Mouse (Mus musculus) frontal cortex, postnatal 36 days (tissue): ENCODE results near the gene Lbh.

Experiments
- DNase-seq, 2 experiments: peaks; one replicate each; pipeline ENCODE4 v3.0.0; 2022; ENCODE audit warnings: low spot score in 2 of 2

The Lbh gene

DNA sequence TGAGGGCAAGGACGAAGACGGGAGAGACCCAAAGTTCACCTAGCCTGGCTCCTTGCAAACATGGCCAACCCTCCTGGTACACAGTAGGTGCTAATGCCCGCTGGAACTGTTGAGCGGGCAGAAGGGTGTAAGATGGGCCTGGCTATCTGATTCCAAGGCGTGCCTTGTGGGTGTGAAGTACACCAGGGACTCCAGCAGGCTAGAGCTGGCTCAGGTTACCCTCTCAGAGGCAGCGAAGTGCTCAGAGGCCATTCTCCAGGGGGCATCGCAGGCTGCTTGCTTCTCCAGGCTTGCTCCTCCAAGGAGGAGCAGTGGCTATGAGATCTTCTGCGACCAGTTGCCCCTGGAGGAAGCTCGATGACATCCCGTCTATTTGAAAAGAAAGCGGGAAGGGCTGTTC is 6.8 kb upstream of the Lbh start:
- no peak for DNase-seq

DNA sequence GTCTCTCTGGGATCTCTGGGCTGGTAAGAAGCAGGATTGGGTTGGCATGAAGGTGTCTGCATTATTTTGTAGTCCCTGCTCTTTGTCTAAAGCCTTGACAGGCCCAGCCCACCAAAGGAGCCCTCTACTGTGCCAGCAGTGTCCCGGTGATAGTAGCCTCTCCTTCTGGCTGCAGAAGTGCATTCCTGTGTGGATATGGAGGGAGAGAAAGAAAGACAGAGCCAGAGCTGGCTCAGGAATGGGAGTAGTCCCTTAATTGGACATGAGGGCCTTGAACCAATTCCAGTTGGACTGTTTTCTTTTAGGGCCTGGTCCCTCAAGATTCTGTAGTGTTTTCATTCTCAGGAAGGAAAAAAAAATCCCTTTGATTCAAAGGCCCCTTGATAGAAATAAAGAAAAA is 6.4 kb upstream of the Lbh start:
- DNase-seq, result no peak

DNA sequence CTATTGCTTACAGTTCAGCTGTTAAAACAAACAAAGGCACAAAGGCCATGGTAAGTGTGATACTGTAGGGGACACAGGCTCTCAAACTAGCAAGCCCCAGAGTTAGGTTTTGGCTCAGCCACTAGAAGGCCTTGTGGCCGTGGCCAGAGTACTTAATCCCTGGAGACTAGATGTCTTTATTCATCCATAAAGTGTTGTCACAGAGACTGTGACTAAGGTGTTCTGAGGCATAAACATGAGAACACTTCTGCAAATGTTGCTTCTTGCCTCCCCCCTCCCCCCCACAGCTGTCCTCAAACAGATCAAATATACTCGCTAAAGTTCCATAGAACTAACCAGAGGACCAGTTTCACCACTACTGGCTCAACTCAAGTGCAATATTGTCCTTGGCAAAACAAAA is 4.0 kb upstream of the Lbh start:
- DNase-seq, result no peak

DNA sequence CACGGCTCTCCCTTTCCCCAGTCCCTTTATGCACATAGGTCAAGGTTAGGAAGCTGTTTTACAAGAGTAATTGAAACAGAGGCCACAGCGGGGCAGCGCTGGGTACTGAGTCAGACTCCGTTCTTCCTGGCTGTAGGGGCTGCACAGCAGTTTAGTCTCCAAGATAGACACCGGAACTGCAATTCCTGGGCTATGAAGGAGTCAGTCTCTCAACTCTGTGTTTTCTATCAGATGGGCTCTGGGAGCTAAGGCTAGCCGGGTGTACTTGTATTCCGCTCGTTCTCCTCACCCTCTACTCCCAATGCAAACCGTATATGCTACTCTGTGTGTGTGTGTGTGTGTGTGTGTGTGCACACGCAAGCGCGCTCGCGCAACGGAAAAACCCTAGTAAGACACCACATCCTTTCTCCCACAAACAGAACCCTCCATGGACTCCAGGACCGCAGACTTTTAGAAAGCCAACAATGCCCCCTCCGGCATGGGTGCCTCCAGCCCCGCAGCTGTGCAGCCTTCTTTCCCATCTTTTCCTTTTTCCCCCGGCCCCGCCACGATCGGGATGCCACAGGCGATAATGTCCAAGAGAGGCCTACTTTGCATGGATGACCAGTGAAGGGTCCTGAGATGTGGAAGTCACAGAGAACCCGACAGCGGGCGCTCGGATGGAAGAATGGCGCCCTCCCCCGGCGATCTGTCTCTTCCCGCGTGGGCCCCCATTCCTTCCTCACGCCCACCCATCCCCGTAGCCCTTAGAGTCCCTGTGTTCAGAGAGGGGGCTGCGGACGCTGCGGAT is 669 bp upstream of the Lbh start:
- DNase-seq, result peak; percentile 49 to 61

DNA sequence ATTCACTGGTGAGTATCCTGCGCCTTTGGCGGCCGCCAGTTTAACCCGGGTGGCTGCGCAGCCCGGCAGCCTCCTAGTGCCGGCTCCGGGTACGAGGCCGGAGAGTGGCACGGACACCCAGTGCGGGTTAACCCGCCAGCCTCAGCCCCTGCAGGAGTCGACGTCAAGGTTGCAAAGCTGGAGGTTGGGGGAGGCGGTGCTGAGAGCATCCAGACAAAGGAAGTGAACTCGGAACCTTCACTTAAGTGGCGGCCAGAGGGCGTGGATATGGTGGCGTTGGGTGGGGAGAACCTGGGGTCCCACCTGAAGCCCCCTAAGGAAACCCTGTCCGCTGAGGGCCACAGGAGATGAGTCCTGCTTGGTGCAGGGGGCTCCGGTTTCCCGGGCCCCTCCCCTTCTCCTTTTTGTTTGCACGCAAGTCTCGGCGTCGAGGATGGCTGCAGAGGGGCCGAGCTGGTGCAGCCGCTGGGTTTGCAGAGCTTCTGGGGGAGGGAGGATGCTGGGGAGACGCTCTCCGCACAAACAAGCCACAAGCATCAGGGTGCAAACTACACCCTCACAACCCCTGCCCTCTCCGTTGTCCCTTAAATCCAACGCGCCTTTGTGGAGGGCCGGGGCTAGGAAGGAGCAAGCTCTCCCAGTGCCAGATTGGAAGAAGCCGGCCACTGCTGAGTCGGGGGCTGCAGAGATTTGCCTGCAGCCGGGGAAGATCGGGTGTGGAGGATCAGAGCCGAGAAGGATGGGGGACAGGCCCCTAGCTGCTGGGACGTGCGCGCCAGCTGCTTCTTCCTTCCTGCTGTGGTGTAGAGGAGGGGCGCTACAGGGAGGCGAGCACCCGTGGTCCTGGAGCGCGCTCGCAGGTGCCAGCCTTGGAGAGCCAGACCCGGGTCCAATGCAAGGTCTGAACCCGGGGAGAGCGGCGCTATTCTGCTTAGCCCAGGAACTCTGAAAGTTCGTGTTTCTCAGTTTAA is 751 bp downstream of the Lbh start:
- peak; percentile 23 to 28 for DNase-seq

DNA sequence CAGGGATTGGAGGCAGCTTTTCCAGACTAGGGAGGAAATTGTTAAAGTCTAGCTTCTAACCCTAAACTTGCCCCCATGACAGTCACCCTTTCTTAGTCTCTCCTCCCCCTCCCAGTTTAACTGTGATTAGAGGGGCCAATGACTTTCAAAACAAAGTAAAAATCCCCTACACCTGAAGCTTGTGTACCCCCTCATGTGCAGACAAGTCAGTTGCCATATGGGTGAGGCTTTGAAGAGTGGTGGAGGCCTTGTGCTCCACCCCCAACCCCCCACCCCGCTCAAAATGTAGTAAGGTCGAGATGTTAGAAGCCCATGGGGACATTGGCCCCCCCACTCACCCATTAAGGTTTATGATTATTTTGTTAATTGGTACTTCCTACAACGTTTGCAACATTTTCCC is 1.5 kb downstream of the Lbh start:
- no peak for DNase-seq

DNA sequence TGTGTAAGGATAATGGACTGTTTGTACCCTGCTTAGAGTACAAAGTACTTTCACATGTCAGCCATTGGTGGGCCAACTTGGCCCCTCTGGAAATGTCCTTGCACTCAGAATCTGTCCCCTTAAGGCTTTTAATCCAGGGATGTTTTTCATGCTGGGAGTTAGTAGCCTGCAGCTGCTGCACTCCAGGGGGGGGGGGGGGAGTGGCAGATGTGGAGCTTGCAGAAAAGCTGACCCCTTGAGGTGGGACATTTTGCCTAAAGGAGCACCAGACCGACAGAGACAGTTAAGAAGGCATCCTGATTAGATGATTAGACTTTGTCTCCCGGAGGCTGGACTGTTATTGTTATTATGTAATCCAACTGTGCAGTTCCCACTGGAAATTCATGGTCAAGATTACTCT is 2.3 kb downstream of the Lbh start:
- no peak for DNase-seq

DNA sequence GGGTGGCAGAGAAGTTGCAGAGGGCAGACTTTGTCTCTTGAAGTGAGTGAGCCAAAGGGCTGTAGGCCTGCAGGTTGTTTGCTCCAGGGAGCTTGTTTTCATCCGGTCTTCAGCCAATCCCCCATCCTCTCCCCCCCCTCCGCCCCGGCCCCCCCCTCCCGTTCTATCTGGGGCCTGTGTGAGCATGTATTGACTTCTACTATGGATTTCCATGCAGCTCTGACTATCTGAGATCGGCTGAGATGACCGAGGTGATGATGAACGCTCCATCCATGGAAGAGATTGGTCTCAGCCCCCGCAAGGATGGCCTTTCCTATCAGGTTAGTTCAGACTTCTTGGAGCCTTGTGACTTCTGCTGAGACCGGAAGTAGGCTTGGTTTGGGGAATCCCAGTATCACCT is 2.9 kb downstream of the Lbh start:
- DNase-seq, result no peak

DNA sequence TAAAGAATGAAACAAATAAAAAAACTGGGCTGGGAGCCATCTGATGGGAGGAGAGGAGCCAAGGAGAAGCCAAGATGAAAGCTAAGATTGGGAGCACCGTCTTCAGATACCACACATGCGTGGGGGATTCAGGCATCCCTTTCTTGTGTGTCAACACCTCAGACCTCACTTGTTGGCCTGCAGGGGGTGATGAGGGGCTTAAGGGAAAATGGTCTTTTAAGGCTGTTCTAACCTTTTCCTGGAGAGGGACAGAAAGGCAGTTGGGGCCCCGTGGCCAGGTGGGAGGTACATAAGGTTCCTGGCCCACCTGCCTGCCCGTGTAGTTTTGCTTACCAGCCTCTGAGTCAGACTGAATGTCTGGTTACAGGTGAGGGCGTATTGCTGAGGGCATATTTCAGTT is 4.1 kb downstream of the Lbh start:
- DNase-seq, result no peak

DNA sequence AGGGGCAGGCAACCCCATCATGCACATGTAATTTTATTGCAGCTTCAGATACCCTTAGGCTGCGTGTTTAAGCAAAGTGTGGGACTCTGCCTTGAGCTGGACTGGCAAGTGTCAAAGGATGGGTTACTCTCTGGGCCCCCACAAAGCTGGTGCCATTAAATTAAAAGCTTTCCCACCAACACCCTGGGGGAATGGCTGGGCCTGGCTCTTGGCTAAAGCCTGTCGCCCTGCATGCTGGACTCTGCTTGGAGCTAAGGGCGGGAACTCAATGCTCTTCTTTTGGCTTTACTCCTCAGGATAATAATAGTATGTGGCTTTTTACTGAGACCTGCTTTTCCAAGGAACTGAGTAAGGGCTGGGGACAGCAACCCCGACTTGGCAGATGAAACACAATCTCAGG is 5.2 kb downstream of the Lbh start:
- no peak for DNase-seq

DNA sequence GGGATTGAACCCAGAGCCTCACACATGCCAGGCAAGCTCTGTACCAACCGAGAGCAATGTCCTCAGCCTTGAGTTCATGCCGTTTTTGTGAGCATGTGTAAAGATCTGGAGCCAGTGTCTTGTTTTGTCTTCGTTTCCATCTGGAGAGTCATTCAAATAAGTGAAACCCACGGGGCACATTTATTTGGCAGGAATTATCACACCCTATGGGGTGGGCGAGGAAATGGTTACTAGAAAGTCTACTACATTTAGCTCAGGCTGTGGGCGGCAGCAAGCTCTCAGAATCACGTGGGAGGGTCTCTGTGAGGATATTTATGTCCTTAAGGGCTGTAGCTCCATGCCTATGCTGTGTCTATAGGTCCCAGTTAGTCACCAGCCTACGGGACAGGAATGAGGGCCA is 6.2 kb downstream of the Lbh start:
- DNase-seq, result peak; percentile 61 to 86

DNA sequence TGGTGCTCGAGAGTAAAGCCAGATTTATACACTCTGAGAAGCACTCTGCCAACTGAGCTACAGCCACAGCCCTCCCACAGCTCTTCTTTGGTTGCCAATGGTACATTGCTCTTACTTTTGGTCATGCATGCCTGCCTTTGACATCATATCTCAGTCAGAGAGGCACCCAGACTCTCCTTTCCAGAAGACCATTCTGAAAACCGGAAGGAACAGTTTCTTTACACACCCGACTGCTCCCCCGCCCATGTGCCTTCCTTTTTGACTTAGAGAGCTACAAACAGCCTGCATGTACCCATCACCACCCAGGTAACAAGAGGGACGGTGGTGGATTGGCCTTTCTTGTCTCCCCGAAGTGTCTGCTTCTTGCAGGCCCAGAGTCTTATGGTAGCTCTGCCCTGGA is 7.0 kb downstream of the Lbh start:
- no peak for DNase-seq

DNA sequence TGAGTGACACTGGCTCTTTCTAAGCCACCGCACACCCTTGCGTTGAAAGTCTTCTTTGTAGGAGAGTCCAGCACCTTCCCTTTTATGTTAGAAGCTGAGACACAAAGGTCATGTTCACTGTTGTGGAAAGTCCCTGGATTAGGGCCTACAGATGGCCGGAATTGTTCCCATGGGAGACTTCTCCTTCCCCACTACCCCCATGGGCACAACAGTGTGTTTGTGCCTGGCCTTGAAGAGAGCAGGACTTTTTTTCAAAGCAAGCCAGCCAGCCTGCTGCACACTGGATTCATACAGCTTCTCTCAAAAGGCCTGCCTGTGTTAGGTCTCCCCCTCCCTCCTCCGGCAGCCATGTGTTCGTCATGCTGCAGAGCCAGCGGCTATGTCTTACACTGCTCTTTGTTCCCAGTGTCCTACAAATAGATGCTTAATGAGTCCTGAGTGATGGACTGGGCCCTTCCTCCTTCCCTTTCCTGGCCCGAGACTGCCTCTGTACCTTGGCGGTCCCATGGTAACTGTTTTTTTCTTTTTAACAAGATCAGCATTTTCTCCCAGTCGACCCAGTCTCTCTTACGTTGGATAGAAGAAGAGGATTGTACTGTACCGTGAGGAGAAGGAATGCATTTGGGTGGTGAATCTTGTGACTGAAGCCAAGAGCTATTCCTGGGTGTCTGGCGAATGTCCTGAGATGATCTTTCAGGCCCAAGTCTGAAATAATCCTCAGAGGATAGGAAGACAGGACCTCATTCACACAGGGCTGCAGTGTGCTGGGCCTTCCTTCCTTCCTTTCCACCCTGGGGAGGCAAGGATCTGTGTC is 7.9 kb downstream of the Lbh start:
- DNase-seq, result peak; percentile 51 to 77

DNA sequence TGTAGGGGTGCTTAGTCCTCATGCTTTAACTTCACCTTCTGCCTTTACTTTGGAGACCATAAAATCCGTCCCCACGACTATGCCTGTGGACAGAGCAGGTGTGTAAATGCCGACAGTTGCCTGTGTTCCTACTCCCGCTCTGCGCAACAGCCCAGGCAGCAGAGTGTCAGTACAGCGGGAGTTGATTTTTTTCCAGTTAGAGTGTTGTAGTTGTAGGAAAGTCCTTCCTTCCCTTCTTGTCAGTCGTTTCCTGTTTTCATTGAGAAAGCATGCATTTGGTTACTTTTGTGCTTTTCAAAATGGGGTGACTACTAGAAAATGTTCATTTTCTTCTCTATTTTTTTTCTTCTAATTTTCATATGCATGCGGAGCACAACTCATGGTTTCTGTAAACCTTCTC is 8.9 kb downstream of the Lbh start:
- DNase-seq, result no peak

DNA sequence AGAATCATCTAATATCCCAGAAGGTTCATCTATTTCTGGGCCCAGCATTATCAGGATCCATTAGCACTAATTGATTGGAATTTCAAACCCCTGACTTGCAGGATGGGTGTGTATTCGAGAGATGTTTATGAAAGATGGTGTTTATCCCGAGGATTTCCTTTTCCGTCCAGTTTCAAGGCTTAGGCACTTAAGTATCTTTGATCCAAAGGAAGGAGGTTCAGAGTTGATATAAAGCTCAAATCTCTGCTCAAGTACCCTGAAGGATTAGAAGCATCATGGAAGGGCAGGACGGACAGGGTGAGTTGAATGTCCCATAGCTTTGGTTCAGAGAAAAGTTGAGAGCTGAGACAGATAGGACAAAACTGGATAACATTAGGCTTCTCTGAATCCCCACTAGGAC is 15.0 kb downstream of the Lbh start:
- no peak for DNase-seq

DNA sequence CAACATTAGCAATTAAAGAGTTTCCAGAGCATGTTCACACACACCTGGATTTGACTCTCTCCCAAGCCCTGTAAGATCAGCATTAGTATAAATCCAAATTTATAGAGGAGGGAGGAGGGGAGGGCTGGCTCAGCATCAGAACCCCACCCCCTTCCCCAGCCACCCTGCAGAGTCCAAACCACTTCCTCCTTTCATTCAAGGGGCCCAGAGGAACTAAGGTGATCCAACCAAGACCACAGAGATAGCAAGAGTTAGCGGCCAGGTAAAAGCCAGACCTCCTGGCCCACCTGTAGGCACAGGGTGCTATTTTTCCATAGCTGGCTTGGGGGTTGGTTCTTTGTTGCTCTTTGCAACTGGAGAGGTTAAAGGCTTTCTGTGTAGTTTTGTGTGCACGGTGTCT is 16.0 kb downstream of the Lbh start:
- no peak for DNase-seq

DNA sequence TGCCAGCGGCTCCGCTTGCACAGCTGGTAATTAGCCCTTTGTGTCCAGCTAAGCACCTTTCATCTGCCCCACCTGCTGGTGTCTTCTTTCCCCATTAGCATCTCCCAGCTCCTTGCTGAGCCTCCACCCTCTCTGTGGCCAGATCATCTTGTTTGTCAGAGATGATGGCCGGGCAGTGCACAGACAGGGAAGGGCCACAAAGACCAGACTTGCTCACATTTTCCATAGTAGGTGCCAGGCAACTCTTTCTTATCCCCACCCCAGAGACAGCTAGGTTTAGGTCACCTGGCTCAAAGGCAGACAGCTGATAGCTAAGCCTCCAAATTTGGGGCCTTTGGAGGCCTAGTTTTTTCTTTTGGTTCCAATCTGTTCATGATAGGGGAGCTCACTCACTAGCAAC is 16.5 kb downstream of the Lbh start:
- DNase-seq, result no peak

DNA sequence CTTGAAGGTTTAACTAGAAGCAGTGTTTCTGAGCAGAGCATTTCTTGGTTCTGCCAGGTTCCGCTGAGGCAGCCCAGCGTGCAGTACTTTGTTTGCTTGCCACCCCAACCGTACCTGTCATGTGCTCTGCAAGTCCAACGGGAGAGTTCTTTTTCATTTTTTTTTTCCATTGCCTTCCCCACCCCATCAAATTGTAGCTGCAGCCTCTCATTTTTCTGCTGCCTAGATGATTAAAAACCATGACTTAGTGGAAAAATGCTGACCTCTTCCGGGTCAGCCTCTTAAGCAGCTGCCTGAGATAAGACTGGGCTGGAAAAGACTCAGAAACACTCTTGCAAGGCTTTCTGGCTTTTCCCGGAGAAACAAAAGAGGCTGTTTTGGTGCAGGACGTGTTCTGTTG is 17.8 kb downstream of the Lbh start:
- no peak for DNase-seq

DNA sequence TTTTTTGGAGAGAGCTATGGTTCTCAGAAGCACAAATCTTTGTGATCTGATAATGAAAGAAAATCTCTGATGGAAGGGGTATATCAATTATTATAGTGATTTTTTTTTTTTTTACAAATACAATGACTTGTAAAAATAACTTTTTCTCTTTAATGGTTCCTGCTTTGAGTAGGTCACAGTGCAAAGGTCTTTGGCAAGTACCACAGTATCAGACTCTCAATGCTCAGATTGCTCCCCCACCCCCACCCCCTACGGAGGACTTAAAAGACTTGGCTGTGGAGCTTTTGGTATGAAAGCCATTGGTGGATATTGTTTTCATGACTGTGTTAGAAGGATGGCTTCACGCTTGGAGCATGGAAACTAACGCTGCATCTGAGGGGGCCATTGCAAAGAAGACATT is 18.2 kb downstream of the Lbh start:
- DNase-seq, result no peak

DNA sequence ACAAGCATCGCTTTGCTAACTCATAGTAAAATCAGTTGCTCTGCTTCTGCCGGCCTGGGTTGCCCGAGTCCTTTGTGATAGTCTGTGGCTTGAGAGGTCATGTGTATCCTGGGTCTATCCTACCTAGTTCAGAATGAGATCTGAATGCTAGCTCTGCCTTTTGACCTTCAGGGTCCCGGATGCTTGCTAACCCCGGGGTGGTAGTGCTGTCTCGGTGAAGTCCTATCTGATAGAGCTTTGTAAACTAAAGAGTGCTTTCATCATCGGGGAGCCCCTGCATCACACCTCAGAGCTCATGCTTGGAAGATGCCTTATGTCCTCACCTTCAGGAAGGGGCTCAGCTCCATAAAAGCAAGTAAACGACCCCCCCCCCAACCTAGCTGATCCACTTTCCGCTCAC is 19.1 kb downstream of the Lbh start:
- DNase-seq, result no peak

DNA sequence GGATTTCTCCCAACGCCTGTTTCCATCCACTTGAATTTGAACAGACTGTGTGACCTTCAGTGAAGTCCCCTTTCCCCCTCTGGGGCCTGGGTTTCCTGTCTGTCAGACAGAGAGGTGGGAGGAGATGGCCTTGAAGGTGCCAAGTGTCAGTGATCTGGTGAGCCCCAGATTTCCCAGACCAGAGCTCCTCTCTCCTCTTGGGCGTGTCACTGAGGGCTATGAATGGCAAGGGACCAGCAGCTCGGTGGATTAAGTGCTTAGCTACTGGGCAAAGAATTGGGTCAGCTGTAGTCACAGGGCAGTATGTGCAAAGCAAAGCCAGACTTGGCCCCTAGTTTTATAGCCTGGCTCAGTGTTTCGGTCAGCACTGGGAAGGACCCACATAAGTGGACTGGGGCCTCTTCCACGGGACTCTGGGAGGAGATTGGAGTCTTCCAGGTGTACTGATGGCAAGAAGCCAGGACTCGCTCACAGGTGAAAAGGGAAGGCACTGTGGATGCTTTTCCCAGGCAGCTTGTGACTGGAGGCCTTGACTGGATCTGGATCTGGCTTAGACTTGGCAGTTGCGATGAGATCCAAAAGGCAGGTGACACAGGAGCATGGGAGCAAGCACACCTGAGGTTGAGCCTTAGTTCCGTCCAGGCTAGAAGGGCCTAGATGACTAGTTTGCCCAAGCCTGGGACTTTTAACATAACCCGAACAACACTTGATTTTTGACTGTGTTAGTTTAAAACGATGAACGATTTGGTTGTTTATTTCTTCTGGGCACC is 20.1 kb downstream of the Lbh start:
- DNase-seq, result no peak
